Mouse (Mus musculus) right cerebral cortex, postnatal 36 days (tissue): ENCODE measurements at regions not wholly inside any gene's neighbourhood (a gene's known extent, or its start where the extent isn't known, plus 50 kb on each side); places are given as distances from the start of the nearest gene placed in this dataset.

ENCODE experiments used
- DNase-seq, 2 experiments: peaks; one replicate each; pipeline ENCODE4 v3.0.0; 2022; ENCODE audit warnings: low spot score in 2 of 2, mixed read lengths in 1 of 2

DNA sequence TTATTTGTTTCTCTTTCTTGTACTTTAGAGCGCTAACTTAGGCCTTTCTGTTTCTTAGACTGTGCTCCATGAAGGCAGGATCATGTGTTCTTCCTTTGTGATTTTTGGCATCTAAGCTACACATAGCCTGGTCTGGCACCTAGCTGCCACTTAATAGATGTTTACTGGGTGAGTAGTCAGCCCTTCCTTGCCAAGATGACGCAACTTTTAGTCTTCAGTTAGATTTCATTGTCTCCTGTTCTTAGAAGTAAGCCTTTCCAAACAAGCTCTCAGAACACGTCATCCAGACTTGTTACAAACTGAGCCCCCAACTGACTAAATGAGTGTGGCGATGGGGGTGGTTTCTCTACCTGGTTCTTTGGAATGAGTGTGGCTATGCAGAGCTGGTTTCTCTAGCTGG, 85.4 kb upstream of the Rapgef5 start:
- DNase-seq = no peak

DNA sequence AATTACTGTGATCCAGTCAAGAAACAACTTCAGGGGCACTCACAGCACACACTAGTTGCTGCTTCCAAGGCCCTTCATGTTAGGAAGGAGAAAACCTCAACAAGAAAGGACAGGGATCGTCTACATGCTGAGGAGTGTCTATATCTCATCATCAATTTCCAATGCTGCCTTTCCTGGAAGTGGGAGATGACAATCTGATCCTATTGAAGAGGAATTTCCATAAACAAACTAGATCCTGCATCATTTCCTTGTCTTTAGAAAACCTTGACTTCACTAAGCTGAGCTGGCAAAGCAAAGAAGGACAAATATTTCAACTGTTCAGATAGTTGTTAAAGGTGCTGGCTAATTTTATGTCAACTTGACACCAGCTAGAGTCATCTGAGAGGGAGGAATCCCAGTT, 83.5 kb upstream of the Rapgef5 start:
- DNase-seq = no peak

DNA sequence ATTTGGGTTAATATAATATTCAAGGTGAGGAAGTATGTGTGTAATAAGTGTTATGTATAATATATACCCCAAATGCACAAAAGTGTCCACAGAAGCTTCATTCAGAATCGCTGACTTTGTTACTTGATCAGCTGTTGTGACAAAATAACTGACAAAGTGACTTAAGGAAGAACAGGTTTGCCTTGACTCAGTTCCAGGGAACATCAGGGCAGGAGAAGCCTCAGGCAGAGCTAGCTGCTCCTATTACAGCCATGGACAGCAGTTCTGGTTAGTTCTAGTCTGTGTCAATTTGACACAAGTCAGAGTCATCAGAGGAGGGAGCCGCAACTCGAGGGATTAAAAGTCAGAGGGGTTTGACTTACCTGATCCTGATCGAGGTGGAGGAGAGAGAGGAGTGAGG, 79.3 kb upstream of the Rapgef5 start:
- DNase-seq = no peak

DNA sequence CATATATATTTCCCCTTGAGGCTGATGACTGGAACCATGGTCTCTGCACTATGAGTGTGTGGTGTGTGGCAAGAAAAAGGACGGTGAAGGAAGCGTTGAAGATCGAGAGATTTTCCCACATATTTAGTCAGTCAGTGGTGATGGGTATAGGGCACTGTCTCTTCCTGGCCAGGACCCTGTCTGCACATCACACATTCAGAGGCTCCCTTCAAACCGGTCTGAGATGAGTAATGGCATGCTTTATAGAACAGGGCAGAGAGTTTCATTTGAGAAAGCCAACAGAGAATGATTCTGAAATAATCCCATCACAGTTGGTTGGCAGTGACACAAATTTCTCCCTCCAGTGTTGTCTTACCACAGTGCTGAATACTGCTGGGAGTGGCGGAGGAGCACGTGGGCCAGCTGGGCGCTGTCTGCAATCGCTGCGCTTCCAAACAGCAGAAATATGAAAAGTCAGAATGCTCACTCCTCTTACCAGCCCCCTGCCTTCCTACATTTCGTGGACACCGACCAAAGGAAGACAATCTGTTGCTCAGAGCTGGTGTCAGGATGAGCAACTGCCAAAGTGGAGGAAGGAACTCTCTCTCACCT, 77.2 kb upstream of the Rapgef5 start:
- peak; percentile 64 to 71 for DNase-seq

DNA sequence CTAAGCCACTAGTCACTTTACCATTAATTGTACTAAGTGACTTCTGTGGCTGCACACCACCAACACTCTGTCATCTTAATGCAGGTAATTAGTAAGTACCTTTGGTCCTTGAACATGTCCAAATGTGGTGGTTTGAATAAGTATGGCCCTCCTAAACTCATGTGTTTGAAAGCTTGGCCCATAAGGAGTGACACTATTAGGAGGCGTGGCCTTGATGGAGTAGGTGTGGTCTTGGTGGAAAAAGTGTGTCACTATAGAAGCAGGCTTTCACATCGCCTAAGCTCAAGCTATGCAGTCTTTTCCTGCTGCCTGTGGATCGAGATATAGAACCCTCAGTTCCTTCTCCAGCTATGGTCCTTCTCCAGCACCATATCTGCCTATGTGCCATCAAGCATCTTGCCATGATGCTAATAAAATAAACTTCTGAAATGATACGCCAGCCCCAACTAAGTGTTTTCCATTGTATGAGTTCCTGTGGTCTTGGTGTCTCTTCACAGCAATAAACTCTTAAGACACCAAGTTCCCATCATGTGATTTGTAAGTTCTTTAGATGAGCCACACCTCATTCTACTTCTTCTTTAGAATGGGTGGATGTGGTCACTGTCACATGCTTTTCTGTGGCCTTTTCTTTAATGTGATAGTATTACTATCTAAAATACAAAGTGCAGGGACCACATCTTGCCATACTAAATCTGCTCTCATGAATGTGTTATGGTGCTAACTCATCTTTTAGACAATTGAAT, 71.9 kb upstream of the Rapgef5 start:
- DNase-seq = no peak

DNA sequence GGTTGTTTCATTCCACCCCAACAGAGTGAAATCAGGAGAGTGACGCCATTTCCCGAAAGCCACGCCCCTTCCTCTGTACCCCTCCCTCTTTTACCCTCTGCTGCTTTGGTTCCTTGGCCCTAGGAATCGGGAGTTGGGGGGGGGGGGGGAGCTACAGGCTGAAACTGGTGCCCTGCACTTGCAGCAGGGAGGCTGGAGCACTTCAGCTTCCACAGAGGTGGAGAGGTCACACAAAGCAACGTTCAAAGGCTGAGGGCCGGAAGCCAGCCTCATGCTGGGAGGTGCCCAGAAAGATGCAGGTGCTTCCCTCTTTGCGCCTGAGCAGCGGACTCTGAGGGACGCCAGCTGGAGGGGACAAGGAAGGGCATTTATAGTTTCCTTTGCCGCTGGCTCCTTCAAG, 69.1 kb upstream of the Rapgef5 start:
- no peak for DNase-seq

DNA sequence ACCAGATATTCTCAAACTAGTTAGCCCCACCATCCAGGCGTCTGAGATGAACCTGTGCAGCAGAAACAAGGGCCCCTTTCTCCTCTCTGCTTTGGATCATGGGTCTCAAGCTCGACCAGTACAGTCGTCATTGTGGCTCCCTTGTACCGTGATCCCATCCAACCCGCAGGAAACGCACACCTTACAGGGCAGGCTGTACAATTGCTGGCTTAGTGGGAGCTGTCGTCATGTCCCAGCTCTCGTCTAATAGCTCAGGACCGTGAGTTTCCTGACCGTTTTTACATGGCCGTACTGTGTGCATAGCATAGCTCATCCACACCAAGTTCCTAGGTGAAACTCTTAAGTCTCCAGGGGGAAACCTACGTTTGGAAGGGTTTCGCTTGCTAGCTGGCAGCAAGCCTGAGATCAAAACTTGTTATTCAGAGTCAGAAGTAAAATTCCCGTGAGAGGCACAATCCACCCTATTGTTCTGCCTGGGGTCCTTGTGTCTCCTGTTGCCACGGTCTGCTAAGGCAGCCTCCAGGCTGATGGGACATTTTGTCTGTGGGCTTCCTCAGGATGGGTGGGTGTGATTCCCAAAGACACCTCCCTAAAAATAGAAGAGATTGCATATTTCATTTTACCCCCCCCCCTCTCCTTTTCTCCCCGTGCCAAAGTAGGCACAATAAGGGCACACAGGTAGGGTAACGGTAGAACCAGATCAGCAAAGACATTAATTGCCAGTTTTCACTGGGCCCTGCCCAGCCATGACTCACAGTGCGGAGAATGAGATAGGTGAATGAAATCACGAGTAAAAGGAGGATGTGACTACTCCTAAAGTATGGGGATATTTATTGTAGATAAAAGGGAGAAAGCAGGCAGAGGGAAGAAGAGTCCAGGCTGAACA, 68.2 kb upstream of the Rapgef5 start:
- DNase-seq = no peak

DNA sequence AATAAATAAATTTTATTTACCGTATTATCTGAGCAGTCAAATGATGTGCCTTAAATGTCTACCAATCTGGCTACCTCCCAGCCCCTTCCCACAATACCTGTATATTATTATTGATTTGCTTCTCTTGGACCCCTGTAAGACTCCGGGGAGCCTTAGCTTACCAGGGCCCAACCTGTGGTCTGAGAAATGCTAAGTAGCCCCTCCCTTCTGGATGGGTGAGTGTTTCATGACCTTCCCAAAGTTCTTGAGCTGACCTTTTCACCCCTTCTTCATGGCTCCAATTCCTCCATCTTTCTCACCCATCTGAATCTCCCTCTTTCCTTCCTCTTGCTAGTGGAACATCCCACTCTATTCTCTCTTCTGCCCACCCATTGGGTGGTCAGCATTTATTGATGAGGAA, 67.2 kb upstream of the Rapgef5 start:
- no peak for DNase-seq

DNA sequence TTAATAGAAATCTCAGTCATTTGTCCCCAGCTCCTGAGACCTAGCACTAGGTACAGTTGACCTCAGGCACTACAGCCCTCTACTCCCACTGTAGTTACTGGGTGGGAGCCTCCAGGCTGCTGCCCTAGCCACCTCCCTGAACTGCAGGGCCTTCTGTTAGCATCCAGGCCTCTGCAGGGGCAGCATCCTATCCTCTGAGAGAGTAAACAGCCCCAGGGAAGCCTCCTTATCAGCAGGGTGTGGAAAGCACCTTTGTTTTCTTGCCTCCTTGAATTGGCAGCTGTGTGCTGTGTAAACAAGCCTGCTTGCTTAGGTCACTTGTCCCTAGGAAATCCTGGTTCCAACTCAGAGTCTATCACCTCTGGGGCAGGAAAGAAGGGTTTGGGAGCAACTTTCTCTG, 66.2 kb upstream of the Rapgef5 start:
- no peak for DNase-seq

DNA sequence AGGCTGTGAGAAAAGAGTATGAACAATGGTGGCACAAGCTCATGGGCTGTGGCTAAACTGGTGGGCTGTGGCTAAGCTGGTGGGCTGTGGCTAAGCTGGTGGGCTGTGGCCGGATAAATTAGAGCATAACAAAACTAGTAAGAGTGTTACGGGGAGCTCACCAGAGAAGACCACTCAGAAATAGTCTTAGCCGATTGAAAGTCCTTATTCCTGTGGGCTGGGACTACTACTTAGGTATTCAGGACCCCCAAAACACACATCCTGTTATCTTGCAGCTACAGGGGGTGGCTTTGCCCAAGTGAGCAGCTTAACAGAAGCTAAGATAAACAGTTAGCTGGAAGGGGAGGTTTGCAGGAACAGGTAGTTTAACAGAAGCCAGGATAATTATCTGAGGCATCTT, 65.4 kb upstream of the Rapgef5 start:
- DNase-seq = no peak

DNA sequence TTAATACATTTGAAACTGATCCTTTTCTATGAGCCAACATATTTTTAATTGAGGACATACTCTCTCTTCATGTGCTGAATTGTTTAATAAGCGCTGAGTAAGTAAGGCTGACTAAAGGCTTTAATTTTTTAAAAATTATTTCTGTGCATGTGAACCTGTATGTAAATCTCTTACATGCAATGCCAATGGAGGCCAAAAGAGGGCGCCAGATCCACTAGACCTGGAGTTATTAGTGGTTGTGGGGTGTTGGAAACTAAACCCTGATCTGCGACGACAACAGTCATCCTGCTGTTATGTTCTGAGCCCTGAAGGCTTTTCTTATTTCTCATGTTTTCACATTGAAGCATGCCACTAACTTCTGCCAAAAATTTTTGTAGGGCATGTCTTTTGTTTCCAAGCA, 64.8 kb upstream of the Rapgef5 start:
- DNase-seq = no peak

GRCm38 (mm10) chr12:117455800-117456199, 60.5 kb upstream of the Rapgef5 start:
- no peak for DNase-seq

GRCm38 (mm10) chr12:117458132-117459070, 57.9 kb upstream of the Rapgef5 start:
- no peak for DNase-seq

DNA sequence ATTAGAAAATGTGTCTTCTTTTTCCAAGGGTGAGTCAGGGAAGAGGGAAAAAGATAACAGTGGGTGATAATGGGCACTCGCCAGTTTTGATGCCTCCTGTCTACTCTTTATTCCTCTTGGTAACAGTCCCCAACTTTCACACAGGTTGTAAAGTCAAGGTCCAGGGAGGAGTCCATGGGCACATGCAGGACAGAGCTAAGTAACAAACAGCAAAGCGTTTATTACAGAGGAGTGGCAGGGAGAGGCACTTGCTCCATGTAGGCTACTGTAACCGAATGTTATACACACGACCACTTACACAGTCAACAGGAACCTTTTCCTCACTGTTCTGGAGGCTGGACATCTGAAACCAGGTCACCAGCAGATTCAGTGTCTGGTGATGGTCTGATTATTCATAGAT, 56.7 kb upstream of the Rapgef5 start:
- DNase-seq = no peak

DNA sequence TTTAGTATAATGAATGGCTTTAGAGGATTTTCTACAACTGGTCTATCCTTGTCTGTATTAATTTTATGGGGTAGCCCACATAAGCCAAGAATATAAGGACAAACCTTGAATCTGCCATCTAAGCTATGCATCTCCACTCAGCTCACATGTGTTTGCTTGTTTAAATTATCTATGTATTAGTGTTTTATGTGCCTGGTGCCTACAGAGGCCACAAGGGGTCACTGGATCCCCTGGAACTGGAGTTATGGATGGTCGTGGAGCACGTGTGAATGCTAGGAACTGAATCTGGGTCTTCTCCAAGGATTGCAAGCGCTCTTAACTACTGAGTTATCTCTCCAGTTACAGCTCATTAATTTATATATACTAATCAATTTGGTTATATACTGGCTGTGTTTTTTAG, 51.1 kb upstream of the Rapgef5 start:
- DNase-seq = no peak

DNA sequence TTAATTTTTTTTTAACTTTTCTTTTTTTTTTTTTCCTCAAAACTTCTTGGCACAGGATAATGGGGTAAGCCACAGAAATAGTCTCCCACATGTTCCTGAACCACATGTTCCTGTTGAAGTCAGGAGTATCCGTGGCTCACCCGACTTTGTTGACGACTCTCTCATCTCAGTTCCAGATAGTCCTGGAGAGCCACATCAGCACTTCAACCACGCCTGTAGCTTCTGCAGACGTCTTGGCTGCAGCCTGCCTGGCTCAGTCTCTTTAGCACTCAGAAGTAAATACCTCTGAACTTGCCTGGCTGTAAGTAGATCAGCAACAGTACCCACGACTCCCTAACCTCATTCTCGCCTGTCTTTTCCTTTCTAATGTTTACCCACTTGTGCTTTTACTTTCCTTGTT, 50.3 kb upstream of the Rapgef5 start:
- DNase-seq = no peak
